Mouse (Mus musculus) olfactory bulb, adult 2 months (tissue): ENCODE results near the gene Flii. TPM values are rescaled to one million over a fixed set of nuclear protein-coding genes. Genes with fewer than 3 reads are reported as not detected.

Experiments used
- H3K27ac ChIP-seq: fragments of 200-500 bp; 2 replicates; pipeline ENCODE4 v1.5.1; 2012; ENCODE audit warnings: low read depth, low read length; ENCODE audit not compliant: insufficient read depth
- H3K4me1 ChIP-seq: fragments of 200-500 bp; 2 replicates; pipeline ENCODE4 v1.6.1; 2012; ENCODE audit warnings: low read length; ENCODE audit not compliant: control insufficient read depth, insufficient read depth
- H3K4me3 ChIP-seq: fragments of 200-500 bp; 2 replicates; pipeline ENCODE4 v1.5.1; 2012; ENCODE audit warnings: mild to moderate bottlenecking, low read depth, low read length, moderate library complexity; ENCODE audit not compliant: insufficient read depth
- CTCF ChIP-seq: fragments of 200-500 bp; IDR thresholded peaks from 2 replicates; pipeline ENCODE4 v1.5.1; 2012; ENCODE audit warnings: low read depth, mild to moderate bottlenecking, low read length, moderate library complexity; ENCODE audit not compliant: insufficient read depth
- POLR2A ChIP-seq: fragments of 200-500 bp; IDR thresholded peaks from 2 replicates; pipeline ENCODE4 v1.6.1; 2012; ENCODE audit warnings: mild to moderate bottlenecking, low read depth, low read length, moderate library complexity; ENCODE audit not compliant: insufficient read depth
- WGBS: fragments of 180-500 bp; shearing (Covaris S2); methylation state at CpG from one replicate; pipeline ENCODE4 v1.1.7; 2018; 5-methylcytosine and 5-hydroxymethylcytosine counted together
- polyA plus RNA-seq: library from polyadenylated mRNA; stranded (reverse); fragments of >200 nt; gene quantifications from 2 replicates; pipeline ENCODE4 v1.2.4, GENCODE M21; 2012; ENCODE audit warnings: low replicate concordance; ENCODE audit not compliant: missing spikeins, insufficient read depth, insufficient read length

The Flii gene
- polyA plus RNA-seq, 1 experiment, result not detected

DNA sequence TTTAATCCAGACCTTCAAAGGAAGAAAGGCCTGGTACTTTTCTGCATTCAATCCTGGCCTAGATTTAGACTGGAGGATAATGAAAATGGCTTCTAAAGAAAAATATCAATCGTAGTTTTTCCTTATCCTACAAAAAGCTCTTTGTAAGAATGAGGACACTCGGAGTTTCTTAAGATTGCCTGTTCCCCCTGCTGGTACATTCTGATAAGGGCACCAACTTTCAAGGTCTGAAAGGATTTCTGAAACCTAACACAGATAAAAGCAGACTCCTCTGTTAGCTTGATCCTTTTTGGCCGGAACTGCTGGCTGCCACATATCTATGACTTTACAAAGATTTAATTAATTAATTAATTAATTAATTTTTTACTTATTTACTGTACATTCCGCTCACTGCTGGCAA is 39.9 kb upstream of the Flii start:
- Histone ChIP-seq H3K4me1 (no peaks in the 10 kb centered on the region), H3K27ac (no peak overlapping the region), H3K4me3 (no peak overlapping the region)
- no peak for TF ChIP-seq POLR2A
- TF ChIP-seq CTCF, result no peak
- WGBS, result 69% methylated on average over 4 of the region's 4 CpGs

DNA sequence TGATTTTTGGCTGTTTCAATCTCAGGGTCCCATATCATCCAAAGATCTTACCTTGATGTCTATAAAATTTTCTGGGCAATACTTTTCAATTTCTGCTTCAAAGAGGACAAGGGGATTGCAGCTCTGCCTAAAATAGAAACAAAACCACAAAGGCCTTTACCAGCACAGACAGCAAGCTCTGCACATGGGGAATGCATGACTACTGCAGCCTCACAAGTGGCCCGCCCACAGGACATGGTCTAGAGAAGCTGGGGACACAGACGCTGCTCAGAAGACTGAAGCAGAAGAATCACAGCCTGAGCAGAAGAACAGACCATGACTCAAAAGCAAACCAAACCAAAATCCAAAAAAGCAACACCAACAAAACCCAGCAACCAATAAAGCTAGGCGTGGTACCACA is 34.6 kb upstream of the Flii start:
- Histone ChIP-seq H3K27ac (no peak overlapping the region), H3K4me1 (no peaks in the 10 kb centered on the region), H3K4me3 (no peak overlapping the region)
- 87% methylated on average over 3 of the region's 3 CpGs for WGBS
- TF ChIP-seq CTCF, result no peak
- TF ChIP-seq POLR2A, result no peak

- 90% methylated on average over 7 of the region's 7 CpGs for WGBS
- Histone ChIP-seq H3K27ac (no peak overlapping the region), H3K4me1 (no peaks in the 10 kb centered on the region), H3K4me3 (no peak overlapping the region)
- TF ChIP-seq CTCF (no peak), POLR2A (no peak)
These were observed 28.5 kb upstream of the Flii start for GRCm38 (mm10) chr11:60755570-60755969.

DNA sequence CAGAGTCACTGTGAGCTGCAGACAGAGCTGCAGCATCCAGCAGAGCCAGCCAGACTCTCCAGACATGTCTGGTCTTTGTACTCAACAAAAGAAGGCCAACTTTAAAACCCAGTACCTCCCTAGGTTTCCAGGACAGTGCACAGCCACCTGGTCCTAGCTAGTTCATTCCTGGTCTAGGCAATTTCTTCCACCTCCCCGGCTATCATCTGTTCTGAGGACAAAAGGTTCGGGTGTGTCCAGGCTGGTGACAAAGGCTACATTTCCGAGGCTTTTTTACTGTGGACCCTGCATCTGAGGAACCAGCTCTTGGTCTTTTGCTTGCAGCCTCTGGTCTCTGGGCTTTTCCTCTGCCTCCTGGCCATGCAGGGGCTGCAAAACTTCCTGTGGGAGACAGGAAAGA is 13.3 kb upstream of the Flii start:
- H3K4me1 ChIP-seq, result no peaks in the 10 kb centered on the region
- WGBS, result 75% methylated on average over 3 of the region's 3 CpGs
- no peak overlapping the region for H3K27ac ChIP-seq
- no peak for TF ChIP-seq POLR2A
- H3K4me3 ChIP-seq, result no peak overlapping the region

- no peaks in the 10 kb centered on the region for H3K4me1 ChIP-seq
- no peak for TF ChIP-seq CTCF
- no peak overlapping the region for H3K4me3 ChIP-seq
- no peak overlapping the region for H3K27ac ChIP-seq
These were observed 10.4 kb upstream of the Flii start for GRCm38 (mm10) chr11:60737450-60737849.

DNA sequence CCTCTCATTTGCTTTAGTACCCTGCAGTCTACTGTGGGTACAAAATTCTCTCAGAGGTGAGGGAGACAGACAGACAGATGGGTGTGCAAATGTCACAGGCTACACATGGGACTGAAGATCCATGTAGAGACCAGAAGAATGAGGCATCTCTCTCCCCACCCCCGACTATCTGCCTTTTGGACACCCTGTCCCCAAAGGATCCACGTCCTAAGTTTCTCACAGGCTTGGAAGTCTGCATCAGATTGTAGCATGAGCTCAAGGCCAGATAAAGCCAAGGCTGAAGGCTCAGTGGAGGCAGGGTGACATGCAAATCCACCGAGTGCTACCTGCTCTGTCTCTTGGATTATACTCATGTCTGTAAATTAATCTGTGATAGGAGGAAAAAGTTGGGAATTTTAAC is 9.4 kb upstream of the Flii start:
- H3K4me3 ChIP-seq, result no peak overlapping the region
- TF ChIP-seq POLR2A (no peak), CTCF (no peak)
- no peak overlapping the region for H3K27ac ChIP-seq
- no peaks in the 10 kb centered on the region for H3K4me1 ChIP-seq
- WGBS, result 90% methylated on average over 3 of the region's 3 CpGs

DNA sequence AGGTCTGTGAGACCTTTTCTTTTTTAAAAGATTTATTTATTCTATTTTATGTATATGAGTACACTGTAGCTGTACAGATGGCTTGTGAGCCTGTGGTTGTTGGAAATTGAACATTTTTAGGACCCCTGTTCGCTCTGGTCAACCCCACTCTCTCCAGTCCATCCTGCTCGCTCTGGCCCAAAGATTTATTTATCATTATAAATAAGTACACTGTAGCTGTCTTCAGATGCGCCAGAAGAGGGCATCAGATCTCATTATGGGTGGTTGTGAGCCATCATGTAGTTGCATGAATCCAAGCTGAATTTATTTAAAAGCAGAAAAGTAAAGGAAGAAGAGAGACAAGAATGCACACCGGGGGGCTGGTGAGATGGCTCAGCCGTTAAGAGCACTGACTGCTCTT is 8.1 kb upstream of the Flii start:
- TF ChIP-seq CTCF (no peak), POLR2A (no peak)

DNA sequence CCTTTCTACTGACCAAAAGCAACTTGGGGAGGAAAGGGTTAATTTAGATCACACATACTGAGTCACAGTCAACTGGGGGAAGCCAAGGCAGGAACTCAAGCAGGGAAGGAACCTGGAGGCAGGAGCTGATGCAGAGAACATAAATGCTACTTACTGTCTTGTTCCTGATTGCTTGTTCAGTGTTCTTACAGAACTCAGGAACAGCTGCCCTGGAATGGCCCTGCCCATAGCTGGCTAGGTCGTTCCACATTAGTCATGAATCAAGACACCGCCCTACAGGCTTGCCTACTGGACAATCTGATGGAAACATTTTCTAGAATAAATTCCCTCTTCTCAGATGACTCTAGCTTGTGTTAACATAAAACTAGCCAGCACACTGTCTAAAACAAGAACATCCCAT is 7.1 kb upstream of the Flii start:
- H3K4me1 ChIP-seq, result peaks cover 6% of the 10 kb centered on the region; the same call in 1 of the 2 replicates
- TF ChIP-seq CTCF (no peak), POLR2A (no peak)
- 53% methylated on average over 2 of the region's 2 CpGs for WGBS

More for the DNA sequence above, 8.1 kb upstream of the Flii start:
- 73% methylated on average over 5 of the region's 5 CpGs for WGBS
- H3K4me3 ChIP-seq, result no peak overlapping the region
- H3K4me1 ChIP-seq, result no peaks in the 10 kb centered on the region
- no peak overlapping the region for H3K27ac ChIP-seq

GRCm38 (mm10) chr11:60731251-60731650 is 4.2 kb upstream of the Flii start:
- no peak for TF ChIP-seq CTCF
- H3K27ac ChIP-seq, result no peak overlapping the region
- peaks cover 18% of the 10 kb centered on the region for H3K4me1 ChIP-seq
- no peak overlapping the region for H3K4me3 ChIP-seq
- WGBS, result 89% methylated on average over 14 of the region's 14 CpGs

More for the DNA sequence above, 7.1 kb upstream of the Flii start:
- no peak overlapping the region for H3K27ac ChIP-seq
- H3K4me3 ChIP-seq, result no peak overlapping the region

GRCm38 (mm10) chr11:60730169-60730568 is 3.1 kb upstream of the Flii start:
- TF ChIP-seq POLR2A (no peak), CTCF (no peak)
- Histone ChIP-seq H3K4me3 (no peak overlapping the region), H3K27ac (no peak overlapping the region), H3K4me1 (peaks cover 20% of the 10 kb centered on the region)
- WGBS, result 85% methylated on average over 9 of the region's 9 CpGs
